Mouse (Mus musculus): ENCODE results near the gene Gm28308. TPM values are rescaled to one million over a fixed set of nuclear protein-coding genes. Genes with fewer than 3 reads are reported as not detected.

Gene Gm28308
- polyA plus RNA-seq, 1 experiment, result not detected

DNA sequence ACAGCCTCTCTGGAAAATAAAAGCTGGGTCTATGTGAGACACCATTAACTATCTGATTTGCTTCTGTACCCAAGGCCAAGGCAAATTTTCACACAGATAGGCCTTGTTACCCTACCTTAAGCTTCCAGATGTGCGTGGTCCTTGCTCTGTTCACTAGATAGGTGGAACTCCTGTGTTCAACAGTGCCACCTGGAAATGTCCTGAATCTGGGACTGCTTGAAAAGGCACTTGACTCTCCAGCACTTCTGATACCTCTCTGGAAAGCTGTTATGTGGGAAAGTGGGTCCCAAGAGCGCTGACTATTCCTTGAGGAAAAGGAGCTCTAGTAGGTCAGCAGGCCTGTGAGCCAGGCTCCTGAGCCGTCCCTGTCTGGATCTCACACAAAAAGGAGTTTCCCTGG lies 23.7 kb upstream of the Gm28308 start:
- no peak overlapping the region for H3K27ac ChIP-seq (ENCODE audit: insufficient read depth, low read length)
- no peaks in the 10 kb centered on the region for H3K36me3 ChIP-seq (ENCODE audit: control insufficient read depth, insufficient read depth, low read length)
- H3K4me1 ChIP-seq (ENCODE audit: control insufficient read depth, insufficient read depth, insufficient read length), result peaks cover 10% of the 10 kb centered on the region
- H3K4me3 ChIP-seq (ENCODE audit: extremely low read depth, insufficient read depth, insufficient read length), result no peak overlapping the region
- peaks cover 50% of the 10 kb centered on the region for H3K27me3 ChIP-seq (ENCODE audit: control insufficient read depth, insufficient read depth, low read length)
- TF ChIP-seq POLR2A (IDR thresholded peaks at IDR 0.05; ENCODE audit: low read depth, low read length), result no peak
- no peak for TF ChIP-seq CTCF (IDR thresholded peaks at IDR 0.05; ENCODE audit: extremely low read depth, insufficient read depth, insufficient read length, insufficient replicate concordance)
- DNase-seq (ENCODE audit: low read depth in 1 of 2, low spot score in 2 of 2), result no peak
- WGBS, result 83% methylated on average over 3 of the region's 3 CpGs

DNA sequence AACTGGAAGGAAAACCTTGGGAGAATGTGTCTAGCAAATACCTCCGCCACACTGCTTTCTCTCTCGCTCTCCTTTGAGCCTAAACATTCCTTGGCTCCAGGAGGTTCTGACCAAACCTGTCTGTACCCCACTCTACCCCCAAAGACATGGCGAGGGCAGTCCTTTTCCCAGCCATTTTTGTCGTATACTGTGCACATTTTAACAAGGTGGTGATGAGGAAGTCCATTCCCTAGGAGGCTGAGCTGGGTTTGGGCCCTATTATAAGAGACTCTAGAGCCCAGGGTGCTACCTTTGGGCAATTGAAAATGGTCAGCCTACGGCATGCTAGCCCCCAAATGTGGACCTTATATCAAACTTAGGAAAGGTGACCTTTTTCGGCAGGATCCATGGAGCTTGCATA lies 22.7 kb upstream of the Gm28308 start:
- DNase-seq (ENCODE audit: low read depth in 1 of 2, low spot score in 2 of 2), result no peak
- TF ChIP-seq POLR2A (IDR thresholded peaks at IDR 0.05; ENCODE audit: low read depth, low read length), result no peak
- TF ChIP-seq CTCF (IDR thresholded peaks at IDR 0.05; ENCODE audit: extremely low read depth, insufficient read depth, insufficient read length, insufficient replicate concordance), result no peak
- H3K27ac ChIP-seq (ENCODE audit: insufficient read depth, low read length), result no peak overlapping the region
- peaks cover 10% of the 10 kb centered on the region for H3K4me1 ChIP-seq (ENCODE audit: control insufficient read depth, insufficient read depth, insufficient read length)
- no peak overlapping the region for H3K4me3 ChIP-seq (ENCODE audit: extremely low read depth, insufficient read depth, insufficient read length)
- peaks cover 46% of the 10 kb centered on the region for H3K27me3 ChIP-seq (ENCODE audit: control insufficient read depth, insufficient read depth, low read length)
- WGBS, result 83% methylated on average over 6 of the region's 6 CpGs
- H3K36me3 ChIP-seq (ENCODE audit: control insufficient read depth, insufficient read depth, low read length), result no peaks in the 10 kb centered on the region

DNA sequence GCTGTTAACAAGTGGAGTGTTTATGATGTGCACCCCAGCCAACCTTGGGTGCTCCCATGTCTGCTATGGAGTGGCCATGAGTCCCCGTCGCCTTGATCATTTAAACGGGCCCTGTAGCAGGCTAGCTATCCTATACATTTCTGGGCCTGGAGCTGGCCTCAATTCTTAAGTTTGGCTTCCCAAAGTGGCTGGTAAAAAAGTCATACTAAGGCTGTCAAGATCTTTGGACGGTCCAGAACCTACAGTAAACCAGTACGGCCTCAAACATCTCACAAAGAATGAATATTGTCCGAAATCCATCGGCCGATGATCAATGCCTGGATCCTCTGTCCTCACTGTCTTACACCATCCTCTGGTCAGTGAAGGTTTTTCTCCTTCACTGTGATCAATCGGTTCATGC lies 22.1 kb upstream of the Gm28308 start:
- TF ChIP-seq CTCF (IDR thresholded peaks at IDR 0.05; ENCODE audit: extremely low read depth, insufficient read depth, insufficient read length, insufficient replicate concordance) (no peak), POLR2A (IDR thresholded peaks at IDR 0.05; ENCODE audit: low read depth, low read length) (no peak)
- H3K4me3 ChIP-seq (ENCODE audit: extremely low read depth, insufficient read depth, insufficient read length), result no peak overlapping the region
- H3K4me1 ChIP-seq (ENCODE audit: control insufficient read depth, insufficient read depth, insufficient read length), result peaks cover 10% of the 10 kb centered on the region

DNA sequence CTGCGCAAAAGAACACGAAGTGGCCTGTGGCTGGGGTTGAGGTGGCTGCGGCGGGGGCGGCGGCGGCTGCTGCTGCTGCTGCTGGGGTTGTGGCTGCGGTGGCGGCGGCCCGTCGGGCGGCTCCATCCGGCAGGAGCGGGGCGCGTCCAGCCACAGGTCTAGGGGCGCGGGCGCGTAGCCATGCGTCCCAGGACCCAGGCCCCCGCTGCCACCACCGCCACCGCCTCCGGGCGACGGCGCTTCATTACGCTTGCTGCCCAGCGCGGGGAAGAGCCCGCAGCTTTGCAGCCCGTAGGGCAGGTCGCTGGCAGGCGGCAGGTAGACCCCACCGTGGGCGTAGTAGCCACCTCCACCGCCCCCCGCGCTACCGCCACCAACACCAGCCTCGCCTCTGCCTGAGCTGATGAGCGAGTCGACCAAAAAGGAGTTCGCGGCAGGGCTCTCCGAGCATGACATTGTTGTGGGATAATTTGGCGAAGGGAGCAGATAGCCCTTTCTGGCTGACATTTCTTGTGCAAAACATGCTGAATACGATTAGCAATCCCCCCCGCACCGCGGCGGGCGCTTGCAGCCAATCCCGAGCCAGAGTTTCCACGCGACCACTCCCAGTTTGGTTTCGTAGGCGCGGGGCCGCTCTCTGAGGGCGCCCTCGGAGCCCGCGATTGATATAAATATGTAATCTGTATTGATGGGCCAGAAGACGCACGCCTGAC lies 21.4 kb upstream of the Gm28308 start:
- Histone ChIP-seq H3K4me1 (ENCODE audit: control insufficient read depth, insufficient read depth, insufficient read length) (peaks cover 15% of the 10 kb centered on the region), H3K4me3 (ENCODE audit: extremely low read depth, insufficient read depth, insufficient read length) (no peak overlapping the region), H3K36me3 (ENCODE audit: control insufficient read depth, insufficient read depth, low read length) (no peaks in the 10 kb centered on the region), H3K27ac (ENCODE audit: insufficient read depth, low read length) (no peak overlapping the region), H3K27me3 (ENCODE audit: control insufficient read depth, insufficient read depth, low read length) (peaks cover 48% of the 10 kb centered on the region)
- TF ChIP-seq CTCF (IDR thresholded peaks at IDR 0.05; ENCODE audit: extremely low read depth, insufficient read depth, insufficient read length, insufficient replicate concordance), result no peak
- no peak for TF ChIP-seq POLR2A (IDR thresholded peaks at IDR 0.05; ENCODE audit: low read depth, low read length)
- WGBS, result 3% methylated on average over 68 of the region's 68 CpGs
- no peak for DNase-seq (ENCODE audit: low read depth in 1 of 2, low spot score in 2 of 2)

More for the DNA sequence above, 22.1 kb upstream of the Gm28308 start:
- no peaks in the 10 kb centered on the region for H3K36me3 ChIP-seq (ENCODE audit: control insufficient read depth, insufficient read depth, low read length)
- 83% methylated on average over 9 of the region's 9 CpGs for WGBS
- DNase-seq (ENCODE audit: low read depth in 1 of 2, low spot score in 2 of 2), result no peak
- peaks cover 46% of the 10 kb centered on the region for H3K27me3 ChIP-seq (ENCODE audit: control insufficient read depth, insufficient read depth, low read length)
- H3K27ac ChIP-seq (ENCODE audit: insufficient read depth, low read length), result no peak overlapping the region

DNA sequence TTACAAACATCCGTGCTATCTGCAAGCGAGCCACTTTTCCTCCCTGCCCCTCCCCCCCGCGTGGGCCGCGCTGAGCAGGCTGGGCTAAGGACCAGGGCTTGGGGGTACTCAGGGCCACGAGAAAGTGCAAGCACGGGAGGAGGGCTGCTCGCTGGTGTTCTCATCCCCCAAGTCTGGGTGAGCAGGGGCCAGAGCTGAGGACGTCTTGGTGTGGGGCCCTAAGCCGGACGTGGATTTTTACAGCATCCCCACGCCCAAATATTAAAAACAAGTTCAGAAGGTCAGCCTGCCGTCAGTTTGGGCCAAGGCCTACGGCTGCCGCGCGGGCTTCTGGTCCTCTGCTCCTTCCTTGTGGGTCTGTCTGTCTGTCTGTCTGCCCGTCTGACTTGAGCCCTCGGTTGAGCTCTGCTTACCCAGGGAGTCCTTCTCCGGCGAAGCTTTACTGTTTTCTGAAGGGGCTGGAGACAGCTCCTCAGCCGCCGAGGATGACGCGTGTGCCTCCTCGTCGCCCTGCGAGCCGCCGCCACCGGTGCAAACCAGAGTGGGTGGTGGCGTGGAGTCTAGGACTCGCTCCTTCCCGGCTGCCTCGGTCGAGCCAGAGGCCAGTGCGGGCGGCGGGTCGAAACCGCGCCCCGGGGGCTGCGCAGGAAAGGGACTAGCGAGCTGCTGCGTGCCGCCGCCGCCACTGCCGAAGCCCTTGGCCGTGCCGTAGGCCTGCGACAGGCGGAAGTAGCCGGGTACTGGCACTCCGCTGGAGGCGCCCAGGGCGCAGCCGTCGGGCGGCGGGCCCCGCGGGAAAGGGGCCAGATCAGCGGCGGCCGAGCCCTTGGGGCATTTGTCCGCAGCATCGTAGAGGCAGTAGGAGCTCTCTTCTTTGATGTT lies 20.6 kb upstream of the Gm28308 start:
- WGBS, result 4% methylated on average over 70 of the region's 70 CpGs
- TF ChIP-seq POLR2A (IDR thresholded peaks at IDR 0.05; ENCODE audit: low read depth, low read length) (no peak), CTCF (IDR thresholded peaks at IDR 0.05; ENCODE audit: extremely low read depth, insufficient read depth, insufficient read length, insufficient replicate concordance) (no peak)
- Histone ChIP-seq H3K4me1 (ENCODE audit: control insufficient read depth, insufficient read depth, insufficient read length) (peaks cover 20% of the 10 kb centered on the region), H3K4me3 (ENCODE audit: extremely low read depth, insufficient read depth, insufficient read length) (no peak overlapping the region), H3K27me3 (ENCODE audit: control insufficient read depth, insufficient read depth, low read length) (peaks cover 50% of the 10 kb centered on the region), H3K36me3 (ENCODE audit: control insufficient read depth, insufficient read depth, low read length) (no peaks in the 10 kb centered on the region), H3K27ac (ENCODE audit: insufficient read depth, low read length) (no peak overlapping the region)
- DNase-seq (ENCODE audit: low read depth in 1 of 2, low spot score in 2 of 2), result no peak

DNA sequence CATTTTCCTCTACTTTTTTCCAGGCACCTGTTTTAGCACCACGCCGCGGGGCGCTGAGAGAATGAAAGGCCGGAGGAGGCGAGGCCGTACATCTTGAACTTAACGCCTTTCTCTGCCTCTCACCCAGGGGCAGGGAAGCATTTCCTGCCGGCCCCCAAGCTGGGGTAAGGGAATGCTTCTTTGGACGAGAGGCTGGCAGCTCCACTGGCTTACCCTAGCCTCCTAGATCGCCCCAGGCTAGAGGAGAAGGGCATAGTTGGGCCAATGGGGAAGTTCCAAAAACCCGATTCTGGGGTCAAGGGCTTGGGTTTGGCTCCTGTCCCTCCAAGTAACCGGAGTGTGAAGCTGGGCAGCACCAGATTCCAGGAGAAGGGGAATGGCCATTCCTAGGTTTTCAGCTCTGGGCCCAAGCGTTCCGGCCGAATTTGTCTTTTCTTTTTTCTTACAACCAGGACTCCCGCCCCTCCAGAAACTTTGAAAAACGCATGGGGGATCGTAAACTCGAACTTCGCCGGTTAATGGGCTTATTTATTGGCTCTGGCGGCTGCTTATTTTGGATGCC lies 19.9 kb upstream of the Gm28308 start:
- Histone ChIP-seq H3K4me3 (ENCODE audit: extremely low read depth, insufficient read depth, insufficient read length) (no peak overlapping the region), H3K4me1 (ENCODE audit: control insufficient read depth, insufficient read depth, insufficient read length) (peaks cover 20% of the 10 kb centered on the region), H3K27ac (ENCODE audit: insufficient read depth, low read length) (no peak overlapping the region), H3K27me3 (ENCODE audit: control insufficient read depth, insufficient read depth, low read length) (peaks cover 50% of the 10 kb centered on the region), H3K36me3 (ENCODE audit: control insufficient read depth, insufficient read depth, low read length) (no peaks in the 10 kb centered on the region)
- DNase-seq (ENCODE audit: low read depth in 1 of 2, low spot score in 2 of 2), result no peak
- 20% methylated on average over 23 of the region's 23 CpGs for WGBS
- TF ChIP-seq POLR2A (IDR thresholded peaks at IDR 0.05; ENCODE audit: low read depth, low read length) (no peak), CTCF (IDR thresholded peaks at IDR 0.05; ENCODE audit: extremely low read depth, insufficient read depth, insufficient read length, insufficient replicate concordance) (no peak)
